ENCODE assay signal across 15 mouse cellular contexts in the genomic region with DNA sequence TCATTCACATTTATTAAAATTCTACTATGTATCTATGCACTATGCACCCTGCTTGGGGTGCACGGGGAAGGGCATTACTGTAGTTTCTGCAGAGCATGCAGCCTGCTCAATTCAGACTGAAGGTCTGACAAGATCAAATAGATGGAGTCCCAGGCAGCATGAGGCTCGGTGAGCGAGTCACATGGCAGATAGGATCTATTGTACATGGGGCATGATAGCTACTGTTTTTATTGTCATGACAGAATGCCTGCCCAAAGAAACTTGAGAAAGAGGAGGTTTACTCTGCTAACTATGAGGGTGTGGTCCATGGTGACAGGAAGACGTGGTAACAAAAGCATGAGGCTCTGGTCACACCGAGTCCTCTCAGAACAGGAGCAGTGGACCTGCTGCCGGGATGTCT.
"Had no signal": no experiment of that assay in that cellular context is flagged by ENCODE, and none has a peak within 500 bp of the region (broad histone marks: within the 10 kb centered on the region; RNA-seq: fewer than 3 reads in every experiment).

No protein-coding gene starts in this region.

- H3K9me3 ChIP-seq: liver, embryonic 13.5 days; midbrain, embryonic 15.5 days had no signal

- H3K4me3 ChIP-seq: layer of hippocampus, adult 2 months; liver, embryonic 13.5 days; midbrain, embryonic 15.5 days; neural tube, embryonic 13.5 days had no signal

- H3K36me3 ChIP-seq: liver, embryonic 13.5 days; midbrain, embryonic 15.5 days; neural tube, embryonic 13.5 days had no signal

- H3K4me1 ChIP-seq: liver, embryonic 13.5 days; midbrain, embryonic 15.5 days had no signal

- H3K27ac ChIP-seq: kidney, postnatal 0 days; layer of hippocampus, adult 2 months; liver, embryonic 13.5 days; midbrain, embryonic 15.5 days; neural tube, embryonic 13.5 days had no signal

- DNase-seq: kidney, postnatal 25 days; layer of hippocampus, adult 9-11 months; liver, embryonic 13.5 days; lung, adult 2 months; lung, postnatal 14 days; lung, postnatal 4 days; retina, postnatal 1 day; right cerebral cortex, postnatal 25 days; spleen, adult 18-20 months; thymus, adult 18-20 months; thymus, postnatal 36 days had no signal

- H3K27me3 ChIP-seq: liver, embryonic 13.5 days; midbrain, embryonic 15.5 days; neural tube, embryonic 13.5 days had no signal

- ATAC-seq: midbrain, embryonic 15.5 days had no signal
